Mouse (Mus musculus): ENCODE results near the gene Strbp. TPM values are rescaled to one million over a fixed set of nuclear protein-coding genes. Genes with fewer than 3 reads are reported as not detected.

The Strbp gene
- total RNA-seq (2014; rRNA removed) = 49.6 and 85.0 TPM in 2 replicates
- 97.5 and 102 TPM in 2 replicates for polyA plus RNA-seq (2015; fragmentation: Nextera tagmentation; extraction: Ambion mirVana)

- DNase-seq (ENCODE audit: low spot score) (peak; percentile 98), ATAC-seq (peak; percentile 93)
- no peaks in the 10 kb centered on the region for H3K27me3 ChIP-seq (ENCODE audit: insufficient read depth, low read length)
- under 1% methylated on average over 89 of the region's 98 CpGs for whole genome bisulfite sequencing
- H3K27ac ChIP-seq = peak within 1 kb of the TSS; percentile 96
- H3K36me3 ChIP-seq (ENCODE audit: insufficient read depth, low read length) = no peaks in the 10 kb centered on the region
- H3K9me3 ChIP-seq (ENCODE audit: low read length) = no peaks in the 10 kb centered on the region
- peak within 1 kb of the TSS; percentile 92 for H3K9ac ChIP-seq (replicated peaks; ENCODE audit: low read length)
- peak within 1 kb of the TSS; percentile 98 for H3K4me3 ChIP-seq (ENCODE audit: low read length)
- peaks cover 14% of the 10 kb centered on the region for H3K4me1 ChIP-seq (ENCODE audit: insufficient read depth, low read length)
- peak within 1 kb of the TSS; percentile 79 for H3K4me2 ChIP-seq (ENCODE audit: low read depth, low read length)
- no peak for TF ChIP-seq CTCF (IDR thresholded peaks at IDR 0.05; ENCODE audit: low read depth)
These were observed at the start of gene Strbp for GRCm38 (mm10) chr2:37703230-37703954. Gene Strbp (minus strand): TSS chr2:37703859.

- no peak overlapping the region for H3K27ac ChIP-seq
- no peak for TF ChIP-seq CTCF (IDR thresholded peaks at IDR 0.05; ENCODE audit: low read depth)
- no peaks in the 10 kb centered on the region for H3K9me3 ChIP-seq (ENCODE audit: low read length)
- H3K36me3 ChIP-seq (ENCODE audit: insufficient read depth, low read length) = no peaks in the 10 kb centered on the region
- no peaks in the 10 kb centered on the region for H3K27me3 ChIP-seq (ENCODE audit: insufficient read depth, low read length)
- H3K4me2 ChIP-seq (ENCODE audit: low read depth, low read length) = no peak overlapping the region
- no peak for ATAC-seq
- 92% methylated on average over 1 of the region's 1 CpGs for WGBS
- H3K9ac ChIP-seq (replicated peaks; ENCODE audit: low read length) = no peak overlapping the region
- no peak for DNase-seq (ENCODE audit: low spot score)
- H3K4me3 ChIP-seq (ENCODE audit: low read length) = no peak overlapping the region
- peaks cover 6% of the 10 kb centered on the region; the same call in 1 of the 2 replicates for H3K4me1 ChIP-seq (ENCODE audit: insufficient read depth, low read length)
These were observed 47.5 kb upstream of the Strbp start for GRCm38 (mm10) chr2:37751114-37751513.

- TF ChIP-seq CTCF (IDR thresholded peaks at IDR 0.05; ENCODE audit: low read depth) = no peak
- Histone ChIP-seq H3K9me3 (ENCODE audit: low read length) (no peaks in the 10 kb centered on the region), H3K4me2 (ENCODE audit: low read depth, low read length) (no peak overlapping the region), H3K9ac (replicated peaks; ENCODE audit: low read length) (no peak overlapping the region), H3K4me1 (ENCODE audit: insufficient read depth, low read length) (peaks cover 6% of the 10 kb centered on the region; the same call in 1 of the 2 replicates), H3K36me3 (ENCODE audit: insufficient read depth, low read length) (no peaks in the 10 kb centered on the region), H3K4me3 (ENCODE audit: low read length) (no peak overlapping the region), H3K27ac (no peak overlapping the region), H3K27me3 (ENCODE audit: insufficient read depth, low read length) (no peaks in the 10 kb centered on the region)
- DNase-seq (ENCODE audit: low spot score) = no peak
- WGBS = 73% methylated on average over 6 of the region's 6 CpGs
- 0 out of 2 replicates have a peak, but pooled peaks have one; percentile 24 for ATAC-seq
These were observed 45.7 kb upstream of the Strbp start for GRCm38 (mm10) chr2:37749323-37749722.

- ATAC-seq (peak; percentile 52; the same call in 1 of the 2 replicates), DNase-seq (ENCODE audit: low spot score) (peak; percentile 55)
- WGBS = 42% methylated on average over 10 of the region's 10 CpGs
- H3K36me3 ChIP-seq (ENCODE audit: insufficient read depth, low read length) = no peaks in the 10 kb centered on the region
- H3K4me2 ChIP-seq (ENCODE audit: low read depth, low read length) = no peak overlapping the region
- peaks cover 6% of the 10 kb centered on the region; the same call in 1 of the 2 replicates for H3K4me1 ChIP-seq (ENCODE audit: insufficient read depth, low read length)
- no peak overlapping the region for H3K9ac ChIP-seq (replicated peaks; ENCODE audit: low read length)
- no peak overlapping the region for H3K4me3 ChIP-seq (ENCODE audit: low read length)
- no peaks in the 10 kb centered on the region for H3K9me3 ChIP-seq (ENCODE audit: low read length)
- no peaks in the 10 kb centered on the region for H3K27me3 ChIP-seq (ENCODE audit: insufficient read depth, low read length)
- no peak overlapping the region for H3K27ac ChIP-seq
- no peak for TF ChIP-seq CTCF (IDR thresholded peaks at IDR 0.05; ENCODE audit: low read depth)
These were observed 44.9 kb upstream of the Strbp start for GRCm38 (mm10) chr2:37748442-37749066.

GRCm38 (mm10) chr2:37747909-37748308 is 44.2 kb upstream of the Strbp start:
- 26% methylated on average over 2 of the region's 2 CpGs for WGBS
- no peak overlapping the region for H3K4me2 ChIP-seq (ENCODE audit: low read depth, low read length)
- H3K27me3 ChIP-seq (ENCODE audit: insufficient read depth, low read length) = no peaks in the 10 kb centered on the region
- DNase-seq (ENCODE audit: low spot score) (no peak), ATAC-seq (no peak)
- no peak overlapping the region for H3K9ac ChIP-seq (replicated peaks; ENCODE audit: low read length)
- peaks cover 6% of the 10 kb centered on the region; the same call in 1 of the 2 replicates for H3K4me1 ChIP-seq (ENCODE audit: insufficient read depth, low read length)
- no peak overlapping the region for H3K27ac ChIP-seq
- TF ChIP-seq CTCF (IDR thresholded peaks at IDR 0.05; ENCODE audit: low read depth) = no peak
- H3K4me3 ChIP-seq (ENCODE audit: low read length) = no peak overlapping the region
- H3K36me3 ChIP-seq (ENCODE audit: insufficient read depth, low read length) = no peaks in the 10 kb centered on the region
- H3K9me3 ChIP-seq (ENCODE audit: low read length) = no peaks in the 10 kb centered on the region

GRCm38 (mm10) chr2:37746293-37747049 is 42.8 kb upstream of the Strbp start:
- H3K4me2 ChIP-seq (ENCODE audit: low read depth, low read length) = no peak overlapping the region
- H3K4me3 ChIP-seq (ENCODE audit: low read length) = no peak overlapping the region
- H3K27ac ChIP-seq = no peak overlapping the region
- no peak for TF ChIP-seq CTCF (IDR thresholded peaks at IDR 0.05; ENCODE audit: low read depth)
- DNase-seq (ENCODE audit: low spot score) (no peak), ATAC-seq (no peak)
- H3K36me3 ChIP-seq (ENCODE audit: insufficient read depth, low read length) = no peaks in the 10 kb centered on the region
- no peaks in the 10 kb centered on the region for H3K9me3 ChIP-seq (ENCODE audit: low read length)
- WGBS = 91% methylated on average over 5 of the region's 5 CpGs
- H3K27me3 ChIP-seq (ENCODE audit: insufficient read depth, low read length) = no peaks in the 10 kb centered on the region
- no peak overlapping the region for H3K9ac ChIP-seq (replicated peaks; ENCODE audit: low read length)
- H3K4me1 ChIP-seq (ENCODE audit: insufficient read depth, low read length) = peaks cover 6% of the 10 kb centered on the region; the same call in 1 of the 2 replicates
